Mouse (Mus musculus) G1E (cell line): ENCODE measurements around the gene Kcnab2.

Source experiments
- CTCF ChIP-seq: IDR thresholded peaks from 2 replicates; pipeline ENCODE4 v1.5.1; 2012; ENCODE audit warnings: low read depth, low read length, inconsistent platforms, mixed read lengths
- GATA1 ChIP-seq: IDR thresholded peaks from 2 replicates; pipeline ENCODE4 v1.6.1; 2012; ENCODE audit warnings: borderline replicate concordance, low read length, inconsistent platforms, mixed read lengths
- GATA2 ChIP-seq: IDR thresholded peaks from 2 replicates; pipeline ENCODE4 v1.6.1; 2012; ENCODE audit warnings: low read depth, low read length, inconsistent platforms, borderline replicate concordance
- POLR2AphosphoS5 ChIP-seq: IDR thresholded peaks from 2 replicates; pipeline ENCODE4 v1.6.1; 2012; ENCODE audit warnings: low read depth, low read length, inconsistent platforms; ENCODE audit not compliant: insufficient replicate concordance
- TAL1 ChIP-seq: conservative IDR thresholded peaks from 2 replicates; pipeline ENCODE4 v1.6.1; 2012; ENCODE audit warnings: low read depth, low read length, inconsistent platforms, mixed read lengths

DNA sequence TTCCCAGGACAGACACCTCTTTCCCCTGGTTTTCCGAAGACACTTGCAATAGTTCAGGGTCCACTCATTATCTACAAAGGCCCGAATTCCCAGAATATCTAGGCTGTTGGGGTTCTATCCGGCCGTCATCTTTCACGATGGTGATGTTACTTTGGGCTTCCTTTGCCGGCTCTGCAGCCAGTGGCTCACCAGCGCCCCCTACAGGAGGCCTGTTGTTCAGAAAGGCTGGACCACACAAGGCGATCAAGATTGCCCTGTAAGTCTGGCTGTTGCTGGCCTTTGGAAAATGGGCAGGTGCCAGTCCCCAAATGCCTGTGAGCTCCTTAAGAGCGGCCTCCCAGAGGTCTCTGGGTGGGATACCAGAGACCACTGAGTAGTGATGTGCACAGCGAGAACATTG lies 42.4 kb downstream of the Kcnab2 start:
- TF ChIP-seq CTCF, result no peak
- TF ChIP-seq GATA2, result no peak
- no peak for TF ChIP-seq TAL1
- no peak for TF ChIP-seq POLR2AphosphoS5
- TF ChIP-seq GATA1, result no peak
